ENCODE assay signal across 23 mouse cellular contexts in genomic region chr2:39482608-39483007, GRCm38 (mm10).
DNase-seq lines count a peak whose midpoint lies in the region; ATAC-seq and TF ChIP-seq lines count a peak whose summit lies in the region.
"Had no signal": no experiment of that assay in that cellular context is flagged by ENCODE, and none has a peak within 500 bp of the region (broad histone marks: within the 10 kb centered on the region; RNA-seq: fewer than 3 reads in every experiment).

No protein-coding gene starts in this region.

- peak; percentile 36; the same call in 1 of the 2 replicates for ATAC-seq in forebrain, embryonic 12.5 days (ENCODE audit: low FRiP score)
- ATAC-seq in forebrain, embryonic 16.5 days: no peak
- ATAC-seq in hindbrain, postnatal 0 days: 0 out of 2 replicates have a peak, but pooled peaks have one; percentile 40
- ATAC-seq in hindbrain, embryonic 14.5 days (ENCODE audit: low FRiP score): no peak
- ATAC-seq in midbrain, postnatal 0 days (ENCODE audit: low FRiP score): 0 out of 2 replicates have a peak, but pooled peaks have one; percentile 56
- ATAC-seq: intestine, embryonic 16.5 days; liver, postnatal 0 days had no signal

- H3K4me2 ChIP-seq in forebrain, embryonic 12.5 days: no peak overlapping the region
- H3K4me2 ChIP-seq in forebrain, embryonic 16.5 days (ENCODE audit: low read length): no peak overlapping the region
- H3K4me2 ChIP-seq in hindbrain, postnatal 0 days (ENCODE audit: low read depth, low read length): no peak overlapping the region
- H3K4me2 ChIP-seq in hindbrain, embryonic 14.5 days (replicated peaks): no peak overlapping the region
- H3K4me2 ChIP-seq in midbrain, postnatal 0 days (ENCODE audit: low read depth, low read length, poor library complexity, severe bottlenecking): no peak overlapping the region
- H3K4me2 ChIP-seq: heart, embryonic 11.5 days had no signal

- no peak overlapping the region for H3K9ac ChIP-seq in forebrain, embryonic 12.5 days
- H3K9ac ChIP-seq in forebrain, embryonic 16.5 days (replicated peaks; ENCODE audit: low read depth, low read length): no peak overlapping the region
- H3K9ac ChIP-seq in hindbrain, postnatal 0 days (replicated peaks; ENCODE audit: low read length): no peak overlapping the region
- H3K9ac ChIP-seq in hindbrain, embryonic 14.5 days: no peak overlapping the region
- H3K9ac ChIP-seq in midbrain, postnatal 0 days (replicated peaks; ENCODE audit: low read length, poor library complexity, severe bottlenecking): no peak overlapping the region
- H3K9ac ChIP-seq: liver, postnatal 0 days had no signal

- 43% methylated on average over 2 of the region's 2 CpGs for WGBS in forebrain, embryonic 12.5 days
- WGBS in forebrain, embryonic 16.5 days: 24% methylated on average over 2 of the region's 2 CpGs
- WGBS in hindbrain, postnatal 0 days: 32% methylated on average over 2 of the region's 2 CpGs
- 39% methylated on average over 2 of the region's 2 CpGs for WGBS in hindbrain, embryonic 14.5 days
- WGBS in midbrain, postnatal 0 days: 9% methylated on average over 2 of the region's 2 CpGs

- DNase-seq in hindbrain, postnatal 0 days (ENCODE audit: low spot score): peak; percentile 17
- DNase-seq in hindbrain, embryonic 14.5 days (ENCODE audit: low spot score): no peak
- DNase-seq in mesoderm, embryonic 11.5 days (ENCODE audit: low read depth, low spot score): peak; percentile 16
- DNase-seq in midbrain, postnatal 0 days (ENCODE audit: low spot score): peak; percentile 14
- DNase-seq in lung, postnatal 4 days: no peak
- DNase-seq in lung, adult 18-20 months: no peak
- DNase-seq: adrenal gland, postnatal 25 days; gastrocnemius, postnatal 14 days; heart, adult 11 months; kidney, adult 9 months; kidney, postnatal 14 days; liver, postnatal 0 days; lung, postnatal 14 days; thymus, adult 2 months; thymus, postnatal 4 days had no signal

- H3K4me3 ChIP-seq in forebrain, embryonic 12.5 days (replicated peaks): no peak overlapping the region
- H3K4me3 ChIP-seq in forebrain, embryonic 16.5 days (replicated peaks; ENCODE audit: low read length): no peak overlapping the region
- H3K4me3 ChIP-seq in hindbrain, postnatal 0 days (ENCODE audit: low read length): no peak overlapping the region
- no peak overlapping the region for H3K4me3 ChIP-seq in hindbrain, embryonic 14.5 days (replicated peaks; ENCODE audit: low read length)
- H3K4me3 ChIP-seq in midbrain, postnatal 0 days (ENCODE audit: low read depth, low read length): no peak overlapping the region
- H3K4me3 ChIP-seq: embryonic facial prominence, embryonic 10.5 days; megakaryocyte, embryonic 14.5 days; myocyte had no signal

- no peaks in the 10 kb centered on the region for H3K36me3 ChIP-seq in forebrain, embryonic 12.5 days (replicated peaks)
- no peaks in the 10 kb centered on the region for H3K36me3 ChIP-seq in forebrain, embryonic 16.5 days (ENCODE audit: control insufficient read depth, insufficient read depth)
- H3K36me3 ChIP-seq in hindbrain, postnatal 0 days (ENCODE audit: insufficient read depth, low read length): no peaks in the 10 kb centered on the region
- H3K36me3 ChIP-seq in hindbrain, embryonic 14.5 days (replicated peaks; ENCODE audit: control insufficient read depth, insufficient read depth): no peaks in the 10 kb centered on the region
- no peaks in the 10 kb centered on the region for H3K36me3 ChIP-seq in midbrain, postnatal 0 days (ENCODE audit: insufficient read depth, low read length)
- H3K36me3 ChIP-seq: embryonic facial prominence, embryonic 10.5 days had no signal

- H3K9me3 ChIP-seq in forebrain, embryonic 12.5 days: no peaks in the 10 kb centered on the region
- no peaks in the 10 kb centered on the region for H3K9me3 ChIP-seq in forebrain, embryonic 16.5 days (ENCODE audit: control insufficient read depth, low read length)
- no peaks in the 10 kb centered on the region for H3K9me3 ChIP-seq in hindbrain, postnatal 0 days (ENCODE audit: low read length)
- H3K9me3 ChIP-seq in hindbrain, embryonic 14.5 days (ENCODE audit: control insufficient read depth, low read length): no peaks in the 10 kb centered on the region
- no peaks in the 10 kb centered on the region for H3K9me3 ChIP-seq in midbrain, postnatal 0 days (ENCODE audit: low read length)
- H3K9me3 ChIP-seq: embryonic facial prominence, embryonic 10.5 days had no signal

- no peak overlapping the region for H3K27ac ChIP-seq in forebrain, embryonic 12.5 days
- H3K27ac ChIP-seq in forebrain, embryonic 16.5 days (ENCODE audit: low read length): no peak overlapping the region
- H3K27ac ChIP-seq in hindbrain, postnatal 0 days: no peak overlapping the region
- H3K27ac ChIP-seq in hindbrain, embryonic 14.5 days: no peak overlapping the region
- no peak overlapping the region for H3K27ac ChIP-seq in midbrain, postnatal 0 days (ENCODE audit: low read depth, low read length)
- H3K27ac ChIP-seq: embryonic facial prominence, embryonic 10.5 days; stomach, postnatal 0 days had no signal

- H3K4me1 ChIP-seq in forebrain, embryonic 12.5 days: peaks cover 6% of the 10 kb centered on the region; the same call in 1 of the 2 replicates
- no peaks in the 10 kb centered on the region for H3K4me1 ChIP-seq in forebrain, embryonic 16.5 days (replicated peaks; ENCODE audit: control insufficient read depth, insufficient read depth, low read length)
- H3K4me1 ChIP-seq in hindbrain, postnatal 0 days (ENCODE audit: insufficient read depth, low read length): 0 out of 2 replicates have a peak, but pooled peaks cover 3% of the 10 kb centered on the region
- H3K4me1 ChIP-seq in hindbrain, embryonic 14.5 days (replicated peaks; ENCODE audit: control insufficient read depth, insufficient read depth, low read length): no peaks in the 10 kb centered on the region
- no peaks in the 10 kb centered on the region for H3K4me1 ChIP-seq in midbrain, postnatal 0 days (ENCODE audit: insufficient read depth, low read length)
- H3K4me1 ChIP-seq: embryonic facial prominence, embryonic 10.5 days; megakaryocyte, embryonic 14.5 days had no signal

- TF ChIP-seq CTCF in hindbrain, postnatal 0 days (IDR thresholded peaks at IDR 0.05; ENCODE audit: low read depth): no peak
- TF ChIP-seq CTCF in midbrain, postnatal 0 days (IDR thresholded peaks at IDR 0.05): no peak

- H3K27me3 ChIP-seq in forebrain, embryonic 12.5 days: no peaks in the 10 kb centered on the region
- no peaks in the 10 kb centered on the region for H3K27me3 ChIP-seq in forebrain, embryonic 16.5 days (replicated peaks; ENCODE audit: control insufficient read depth, insufficient read depth, low read length)
- no peaks in the 10 kb centered on the region for H3K27me3 ChIP-seq in hindbrain, postnatal 0 days (ENCODE audit: insufficient read depth, low read length)
- H3K27me3 ChIP-seq in hindbrain, embryonic 14.5 days (ENCODE audit: control insufficient read depth, insufficient read depth, low read length): no peaks in the 10 kb centered on the region
- no peaks in the 10 kb centered on the region for H3K27me3 ChIP-seq in midbrain, postnatal 0 days (ENCODE audit: insufficient read depth, low read length)
- H3K27me3 ChIP-seq: megakaryocyte, embryonic 14.5 days had no signal

Comparison
In these comparisons a context has a peak if more than half of its experiments do, and no peak if none do; other contexts are left out.
1. ATAC-seq: peak in forebrain, embryonic 12.5 days (single experiment), hindbrain, postnatal 0 days (single experiment) and midbrain, postnatal 0 days (single experiment); none in forebrain, embryonic 16.5 days (single experiment) and hindbrain, embryonic 14.5 days (single experiment).
2. DNase-seq: peak in hindbrain, postnatal 0 days (single experiment), mesoderm, embryonic 11.5 days (single experiment) and midbrain, postnatal 0 days (single experiment); none in hindbrain, embryonic 14.5 days (single experiment), lung, postnatal 4 days (0 of 2) and lung, adult 18-20 months (0 of 2).